Mouse (Mus musculus): Measurements from ENCODE around the gene Dennd1c. TPM values are rescaled to one million over a fixed set of nuclear protein-coding genes. Genes with fewer than 3 reads are reported as not detected.
"Not testable (repeated sequence)": the region's sequence is repeated elsewhere in the genome, so short reads cannot be mapped to it uniquely, and the experiment has no call there.

Gene Dennd1c
- polyA plus RNA-seq, 1 experiment from 2014 or later = 2.9 TPM

- Histone ChIP-seq H3K4me1 (ENCODE audit: control insufficient read depth, insufficient read depth, low read length) (0 out of 2 replicates have a peak, but pooled peaks cover 3% of the 10 kb centered on the region), H3K36me3 (ENCODE audit: control insufficient read depth, insufficient read depth, low read length) (no peaks in the 10 kb centered on the region), H3K4me3 (ENCODE audit: low read depth, low read length) (peak overlapping the region; percentile 71; the same call in 1 of the 2 replicates), H3K9me3 (ENCODE audit: control insufficient read depth, low read length) (no peaks in the 10 kb centered on the region), H3K27me3 (ENCODE audit: control insufficient read depth, insufficient read depth, low read length) (peaks cover 28% of the 10 kb centered on the region), H3K4me2 (ENCODE audit: low read depth) (peak overlapping the region; percentile 77), H3K9ac (ENCODE audit: low read length) (no peak overlapping the region), H3K27ac (ENCODE audit: low read depth, low read length) (no peak overlapping the region)
- ATAC-seq (ENCODE audit: insufficient read depth, low FRiP score, low TSS enrichment) (no peak), DNase-seq (ENCODE audit: low spot score) (no peak)
- WGBS = 38% methylated on average over 10 of the region's 10 CpGs
Measured at GRCm38 (mm10) chr17:57061069-57061468, 17.2 kb downstream of the Dennd1c start.

- H3K9ac ChIP-seq (ENCODE audit: low read length) = peak overlapping the region; percentile 42
- DNase-seq (ENCODE audit: low spot score) (peak; percentile 94), ATAC-seq (ENCODE audit: insufficient read depth, low FRiP score, low TSS enrichment) (peak; percentile 91)
- H3K9me3 ChIP-seq (ENCODE audit: control insufficient read depth, low read length) = no peaks in the 10 kb centered on the region
- H3K4me1 ChIP-seq (ENCODE audit: control insufficient read depth, insufficient read depth, low read length) = 0 out of 2 replicates have a peak, but pooled peaks cover 3% of the 10 kb centered on the region
- H3K4me2 ChIP-seq (ENCODE audit: low read depth) = peak overlapping the region; percentile 77
- peak overlapping the region; percentile 56; the same call in 1 of the 2 replicates for H3K27ac ChIP-seq (ENCODE audit: low read depth, low read length)
- WGBS = 0% methylated on average over 44 of the region's 44 CpGs
- H3K27me3 ChIP-seq (ENCODE audit: control insufficient read depth, insufficient read depth, low read length) = peaks cover 28% of the 10 kb centered on the region
- peak overlapping the region; percentile 71 for H3K4me3 ChIP-seq (ENCODE audit: low read depth, low read length)
- no peaks in the 10 kb centered on the region for H3K36me3 ChIP-seq (ENCODE audit: control insufficient read depth, insufficient read depth, low read length)
Measured at GRCm38 (mm10) chr17:57060231-57060801, 18.0 kb downstream of the Dennd1c start.

GRCm38 (mm10) chr17:57059486-57059977, 18.8 kb downstream of the Dennd1c start, which contains the start of gene Slc25a23:
Gene Slc25a23 (minus strand): TSS chr17:57059863.
- Histone ChIP-seq H3K9ac (ENCODE audit: low read length) (peak within 1 kb of the TSS; percentile 74), H3K4me1 (ENCODE audit: control insufficient read depth, insufficient read depth, low read length) (0 out of 2 replicates have a peak, but pooled peaks cover 3% of the 10 kb centered on the region), H3K27ac (ENCODE audit: low read depth, low read length) (peak within 1 kb of the TSS; percentile 56; the same call in 1 of the 2 replicates), H3K27me3 (ENCODE audit: control insufficient read depth, insufficient read depth, low read length) (peaks cover 28% of the 10 kb centered on the region), H3K4me3 (ENCODE audit: low read depth, low read length) (peak within 1 kb of the TSS; percentile 71), H3K9me3 (ENCODE audit: control insufficient read depth, low read length) (no peaks in the 10 kb centered on the region), H3K4me2 (ENCODE audit: low read depth) (peak within 1 kb of the TSS; percentile 77), H3K36me3 (ENCODE audit: control insufficient read depth, insufficient read depth, low read length) (no peaks in the 10 kb centered on the region)
- DNase-seq (ENCODE audit: low spot score) = peak; percentile 85
- under 1% methylated on average over 39 of the region's 45 CpGs for WGBS
- ATAC-seq (ENCODE audit: insufficient read depth, low FRiP score, low TSS enrichment) = peak; percentile 76

GRCm38 (mm10) chr17:57058891-57059485, 19.3 kb downstream of the Dennd1c start, which contains the start of gene Crb3:
Gene Crb3 (plus strand): TSS chr17:57059105.
- H3K9me3 ChIP-seq (ENCODE audit: control insufficient read depth, low read length) = no peaks in the 10 kb centered on the region
- 0% methylated on average over 16 of the region's 22 CpGs for WGBS
- H3K4me1 ChIP-seq (ENCODE audit: control insufficient read depth, insufficient read depth, low read length) = 0 out of 2 replicates have a peak, but pooled peaks cover 3% of the 10 kb centered on the region
- DNase-seq (ENCODE audit: low spot score) (no peak), ATAC-seq (ENCODE audit: insufficient read depth, low FRiP score, low TSS enrichment) (peak; percentile 17; the same call in 1 of the 2 replicates)
- no peaks in the 10 kb centered on the region for H3K36me3 ChIP-seq (ENCODE audit: control insufficient read depth, insufficient read depth, low read length)
- peak within 1 kb of the TSS; percentile 77 for H3K4me2 ChIP-seq (ENCODE audit: low read depth)
- H3K27me3 ChIP-seq (ENCODE audit: control insufficient read depth, insufficient read depth, low read length) = peaks cover 28% of the 10 kb centered on the region
- peak within 1 kb of the TSS; percentile 56; the same call in 1 of the 2 replicates for H3K27ac ChIP-seq (ENCODE audit: low read depth, low read length)
- H3K9ac ChIP-seq (ENCODE audit: low read length) = peak within 1 kb of the TSS; percentile 74
- peak within 1 kb of the TSS; percentile 71 for H3K4me3 ChIP-seq (ENCODE audit: low read depth, low read length)

GRCm38 (mm10) chr17:57056246-57056645, 22.1 kb downstream of the Dennd1c start:
- Histone ChIP-seq H3K27me3 (ENCODE audit: control insufficient read depth, insufficient read depth, low read length) (peaks cover 4% of the 10 kb centered on the region), H3K9me3 (ENCODE audit: control insufficient read depth, low read length) (no peaks in the 10 kb centered on the region), H3K4me1 (ENCODE audit: control insufficient read depth, insufficient read depth, low read length) (0 out of 2 replicates have a peak, but pooled peaks cover 3% of the 10 kb centered on the region), H3K36me3 (ENCODE audit: control insufficient read depth, insufficient read depth, low read length) (no peaks in the 10 kb centered on the region), H3K27ac (ENCODE audit: low read depth, low read length) (no peak overlapping the region), H3K4me3 (ENCODE audit: low read depth, low read length) (no peak overlapping the region), H3K9ac (ENCODE audit: low read length) (no peak overlapping the region), H3K4me2 (ENCODE audit: low read depth) (no peak overlapping the region)
- ATAC-seq (ENCODE audit: insufficient read depth, low FRiP score, low TSS enrichment) (no peak), DNase-seq (ENCODE audit: low spot score) (no peak)
- WGBS = 93% methylated on average over 3 of the region's 3 CpGs

GRCm38 (mm10) chr17:57051679-57052078, 26.6 kb downstream of the Dennd1c start:
- not testable (repeated sequence) for ATAC-seq (ENCODE audit: insufficient read depth, low FRiP score, low TSS enrichment); H3K9ac ChIP-seq (ENCODE audit: low read length); H3K27ac ChIP-seq (ENCODE audit: low read depth, low read length); H3K36me3 ChIP-seq (ENCODE audit: control insufficient read depth, insufficient read depth, low read length); H3K27me3 ChIP-seq (ENCODE audit: control insufficient read depth, insufficient read depth, low read length); H3K4me2 ChIP-seq (ENCODE audit: low read depth); DNase-seq (ENCODE audit: low spot score); H3K9me3 ChIP-seq (ENCODE audit: control insufficient read depth, low read length); H3K4me3 ChIP-seq (ENCODE audit: low read depth, low read length); H3K4me1 ChIP-seq (ENCODE audit: control insufficient read depth, insufficient read depth, low read length)
- WGBS = 84% methylated on average over 3 of the region's 4 CpGs

GRCm38 (mm10) chr17:57048816-57049215, 29.5 kb downstream of the Dennd1c start:
- ATAC-seq (ENCODE audit: insufficient read depth, low FRiP score, low TSS enrichment) (no peak), DNase-seq (ENCODE audit: low spot score) (no peak)
- H3K4me3 ChIP-seq (ENCODE audit: low read depth, low read length) = no peak overlapping the region
- H3K9ac ChIP-seq (ENCODE audit: low read length) = no peak overlapping the region
- H3K27me3 ChIP-seq (ENCODE audit: control insufficient read depth, insufficient read depth, low read length) = no peaks in the 10 kb centered on the region
- H3K36me3 ChIP-seq (ENCODE audit: control insufficient read depth, insufficient read depth, low read length) = no peaks in the 10 kb centered on the region
- 90% methylated on average over 3 of the region's 3 CpGs for WGBS
- H3K4me2 ChIP-seq (ENCODE audit: low read depth) = no peak overlapping the region
- H3K9me3 ChIP-seq (ENCODE audit: control insufficient read depth, low read length) = no peaks in the 10 kb centered on the region
- no peak overlapping the region for H3K27ac ChIP-seq (ENCODE audit: low read depth, low read length)
- no peaks in the 10 kb centered on the region for H3K4me1 ChIP-seq (ENCODE audit: control insufficient read depth, insufficient read depth, low read length)

GRCm38 (mm10) chr17:57047406-57047805, 30.9 kb downstream of the Dennd1c start:
- WGBS = 32% methylated on average over 5 of the region's 5 CpGs
- Histone ChIP-seq H3K36me3 (ENCODE audit: control insufficient read depth, insufficient read depth, low read length) (no peaks in the 10 kb centered on the region), H3K9ac (ENCODE audit: low read length) (no peak overlapping the region)

More at GRCm38 (mm10) chr17:57047406-57047805, 30.9 kb downstream of the Dennd1c start:
- Histone ChIP-seq H3K27me3 (ENCODE audit: control insufficient read depth, insufficient read depth, low read length) (no peaks in the 10 kb centered on the region), H3K4me3 (ENCODE audit: low read depth, low read length) (no peak overlapping the region), H3K9me3 (ENCODE audit: control insufficient read depth, low read length) (no peaks in the 10 kb centered on the region), H3K4me1 (ENCODE audit: control insufficient read depth, insufficient read depth, low read length) (no peaks in the 10 kb centered on the region), H3K27ac (ENCODE audit: low read depth, low read length) (no peak overlapping the region), H3K4me2 (ENCODE audit: low read depth) (no peak overlapping the region)
- DNase-seq (ENCODE audit: low spot score) (no peak), ATAC-seq (ENCODE audit: insufficient read depth, low FRiP score, low TSS enrichment) (no peak)
